Mouse (Mus musculus): ENCODE measurements at regions not wholly inside any gene's neighbourhood (a gene's known extent, or its start where the extent isn't known, plus 50 kb on each side); places are given as distances from the start of the nearest gene placed in this dataset.

DNA sequence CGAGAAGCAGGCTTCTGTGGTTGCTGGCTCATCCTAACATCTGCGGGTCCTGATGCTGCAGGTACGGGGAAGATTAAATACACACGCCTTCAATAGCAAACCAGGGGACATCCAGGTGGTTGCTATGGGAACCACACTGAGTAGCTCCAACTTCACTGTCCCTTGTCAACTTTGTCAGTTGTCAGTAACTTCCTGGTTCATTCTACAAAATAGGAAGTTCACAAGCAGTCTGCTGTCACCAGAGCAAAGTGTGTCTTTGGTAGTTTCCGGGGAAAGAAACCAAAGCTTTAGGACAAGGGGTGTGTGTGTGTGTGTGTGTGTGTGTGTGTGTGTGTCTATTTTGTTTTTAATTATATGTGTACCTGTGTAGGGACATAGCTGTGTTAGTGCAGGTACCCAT, 80.5 kb upstream of the Card11 start:
- WGBS, result 82% methylated on average over 5 of the region's 5 CpGs
- no peak for ATAC-seq (ENCODE audit: low FRiP score)
- no peak overlapping the region for H3K9ac ChIP-seq (ENCODE audit: low read depth, low read length)
- no peaks in the 10 kb centered on the region for H3K27me3 ChIP-seq (ENCODE audit: control insufficient read depth, insufficient read depth, low read length)
- no peak overlapping the region for H3K4me2 ChIP-seq (replicated peaks; ENCODE audit: low read depth, low read length)
- no peak overlapping the region for H3K4me3 ChIP-seq (ENCODE audit: low read depth, low read length)
- H3K27ac ChIP-seq (ENCODE audit: low read depth, low read length), result no peak overlapping the region
- no peaks in the 10 kb centered on the region for H3K9me3 ChIP-seq (ENCODE audit: control insufficient read depth, low read length)
- no peak for DNase-seq (ENCODE audit: low spot score)
- H3K4me1 ChIP-seq (replicated peaks; ENCODE audit: control insufficient read depth, insufficient read depth, low read length), result no peaks in the 10 kb centered on the region
- no peaks in the 10 kb centered on the region for H3K36me3 ChIP-seq (ENCODE audit: control insufficient read depth, insufficient read depth, low read length)

DNA sequence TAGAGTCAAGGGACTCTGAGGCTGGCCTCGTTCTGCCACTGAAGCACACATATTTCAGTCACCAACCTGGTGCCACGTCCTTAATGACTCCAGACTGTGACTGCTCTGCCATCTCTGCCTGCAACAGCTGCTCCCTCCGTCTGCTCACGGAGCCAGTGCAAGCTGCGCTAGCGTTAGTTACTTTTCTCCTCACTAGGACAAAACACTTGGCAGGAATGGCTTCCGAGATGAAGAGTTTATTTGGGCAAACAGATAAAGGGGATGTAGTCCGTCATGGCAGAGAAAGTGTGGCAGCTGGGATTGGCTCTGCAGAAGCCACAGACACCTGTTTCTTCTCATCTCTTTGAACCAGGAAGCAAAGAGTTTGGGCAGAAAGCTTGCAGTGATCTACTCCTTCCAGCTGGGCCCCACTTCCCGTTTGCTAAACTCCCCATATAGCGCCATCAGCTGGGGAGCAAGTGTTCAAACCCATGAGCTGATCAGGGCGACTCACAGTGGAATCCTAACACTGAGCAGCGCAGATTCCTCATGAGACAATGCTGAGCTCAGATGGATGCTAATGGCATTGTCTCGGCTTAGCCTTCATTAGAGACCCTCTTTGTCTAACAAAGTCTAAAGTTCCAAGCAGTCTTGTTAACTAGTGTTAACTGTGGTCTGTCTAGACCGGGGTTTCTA, 83.8 kb upstream of the Card11 start:
- H3K4me1 ChIP-seq (replicated peaks; ENCODE audit: control insufficient read depth, insufficient read depth, low read length), result no peaks in the 10 kb centered on the region
- no peak overlapping the region for H3K9ac ChIP-seq (ENCODE audit: low read depth, low read length)
- DNase-seq (ENCODE audit: low spot score) (no peak), ATAC-seq (ENCODE audit: low FRiP score) (no peak)
- H3K4me3 ChIP-seq (ENCODE audit: low read depth, low read length), result no peak overlapping the region
- H3K27ac ChIP-seq (ENCODE audit: low read depth, low read length), result no peak overlapping the region
- H3K4me2 ChIP-seq (replicated peaks; ENCODE audit: low read depth, low read length), result no peak overlapping the region
- 82% methylated on average over 14 of the region's 14 CpGs for WGBS
- no peaks in the 10 kb centered on the region for H3K36me3 ChIP-seq (ENCODE audit: control insufficient read depth, insufficient read depth, low read length)
- H3K27me3 ChIP-seq (ENCODE audit: control insufficient read depth, insufficient read depth, low read length), result no peaks in the 10 kb centered on the region
- H3K9me3 ChIP-seq (ENCODE audit: control insufficient read depth, low read length), result no peaks in the 10 kb centered on the region

DNA sequence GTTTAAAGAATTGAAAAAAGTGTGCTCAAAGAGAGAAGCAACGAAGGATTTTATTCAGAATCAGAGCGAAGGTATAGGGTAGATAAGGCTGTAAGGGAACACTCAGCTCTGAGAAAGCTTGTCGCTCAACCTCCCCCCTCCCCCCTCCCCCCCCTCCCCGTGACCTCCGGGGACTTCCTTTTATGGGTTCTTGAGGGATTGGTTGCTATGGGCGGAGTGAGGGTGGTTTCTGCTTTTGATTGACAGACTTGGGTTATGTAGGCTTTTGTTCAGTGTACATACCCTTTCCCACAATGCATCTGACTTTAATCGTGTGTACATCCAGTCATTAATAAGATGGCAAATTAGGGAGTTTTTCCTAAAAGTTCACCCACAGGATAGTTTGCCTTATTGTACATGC, 84.4 kb upstream of the Card11 start:
- Histone ChIP-seq H3K9ac (ENCODE audit: low read depth, low read length) (no peak overlapping the region), H3K4me2 (replicated peaks; ENCODE audit: low read depth, low read length) (no peak overlapping the region), H3K27me3 (ENCODE audit: control insufficient read depth, insufficient read depth, low read length) (no peaks in the 10 kb centered on the region), H3K9me3 (ENCODE audit: control insufficient read depth, low read length) (no peaks in the 10 kb centered on the region), H3K4me1 (replicated peaks; ENCODE audit: control insufficient read depth, insufficient read depth, low read length) (no peaks in the 10 kb centered on the region), H3K36me3 (ENCODE audit: control insufficient read depth, insufficient read depth, low read length) (no peaks in the 10 kb centered on the region), H3K27ac (ENCODE audit: low read depth, low read length) (no peak overlapping the region), H3K4me3 (ENCODE audit: low read depth, low read length) (no peak overlapping the region)
- ATAC-seq (ENCODE audit: low FRiP score) (peak; percentile 43; the same call in 1 of the 2 replicates), DNase-seq (ENCODE audit: low spot score) (peak; percentile 23)
- WGBS, result 62% methylated on average over 5 of the region's 7 CpGs

DNA sequence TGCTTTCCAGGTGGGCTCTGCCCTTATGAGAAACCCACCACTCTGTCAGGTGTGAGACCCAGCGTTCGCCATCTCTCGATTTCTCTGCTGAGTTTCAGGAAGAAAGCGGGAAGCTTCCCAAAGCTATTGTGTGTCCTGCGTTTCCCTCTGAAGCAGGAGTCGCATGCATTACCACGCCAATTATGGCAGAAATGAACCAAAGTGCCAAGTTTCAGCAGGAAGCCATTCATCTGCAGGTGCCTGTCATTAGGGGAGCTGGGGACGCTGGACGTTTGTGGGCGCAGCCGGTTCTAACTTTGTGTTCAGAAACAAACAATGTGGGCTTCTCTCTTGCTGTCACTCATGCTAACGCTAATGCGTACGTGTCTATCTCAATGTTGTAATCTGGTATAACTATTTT, 91.3 kb upstream of the Card11 start:
- H3K4me2 ChIP-seq (replicated peaks; ENCODE audit: low read depth, low read length), result no peak overlapping the region

DNA sequence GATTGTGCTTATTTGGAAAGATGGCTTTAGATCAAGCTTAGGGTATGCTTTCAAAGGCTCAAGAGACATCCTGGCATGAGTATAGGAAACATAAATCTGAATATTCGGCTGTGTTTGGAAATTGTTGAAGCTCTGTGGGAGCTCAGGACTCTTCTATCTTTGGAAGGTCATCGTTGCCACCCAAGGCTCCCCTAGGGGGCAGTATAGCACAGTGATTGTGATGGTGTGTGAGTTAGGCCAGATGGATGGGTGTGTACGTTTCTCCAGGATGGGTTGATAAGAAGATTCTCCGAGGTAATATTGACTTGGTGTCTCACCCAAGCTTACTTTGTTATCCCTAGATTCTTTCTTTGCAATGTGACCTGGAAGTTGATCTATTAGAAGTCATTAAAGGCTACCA, 93.3 kb upstream of the Card11 start:
- DNase-seq (ENCODE audit: low spot score), result peak; percentile 64

More for the DNA sequence above, 91.3 kb upstream of the Card11 start:
- no peak for DNase-seq (ENCODE audit: low spot score)
- H3K9me3 ChIP-seq (ENCODE audit: control insufficient read depth, low read length), result no peaks in the 10 kb centered on the region
- H3K36me3 ChIP-seq (ENCODE audit: control insufficient read depth, insufficient read depth, low read length), result no peaks in the 10 kb centered on the region
- whole genome bisulfite sequencing, result 51% methylated on average over 14 of the region's 14 CpGs
- no peaks in the 10 kb centered on the region for H3K4me1 ChIP-seq (replicated peaks; ENCODE audit: control insufficient read depth, insufficient read depth, low read length)
- no peak for ATAC-seq (ENCODE audit: low FRiP score)
- H3K27me3 ChIP-seq (ENCODE audit: control insufficient read depth, insufficient read depth, low read length), result no peaks in the 10 kb centered on the region
- no peak overlapping the region for H3K27ac ChIP-seq (ENCODE audit: low read depth, low read length)
- no peak overlapping the region for H3K4me3 ChIP-seq (ENCODE audit: low read depth, low read length)
- H3K9ac ChIP-seq (ENCODE audit: low read depth, low read length), result no peak overlapping the region

DNA sequence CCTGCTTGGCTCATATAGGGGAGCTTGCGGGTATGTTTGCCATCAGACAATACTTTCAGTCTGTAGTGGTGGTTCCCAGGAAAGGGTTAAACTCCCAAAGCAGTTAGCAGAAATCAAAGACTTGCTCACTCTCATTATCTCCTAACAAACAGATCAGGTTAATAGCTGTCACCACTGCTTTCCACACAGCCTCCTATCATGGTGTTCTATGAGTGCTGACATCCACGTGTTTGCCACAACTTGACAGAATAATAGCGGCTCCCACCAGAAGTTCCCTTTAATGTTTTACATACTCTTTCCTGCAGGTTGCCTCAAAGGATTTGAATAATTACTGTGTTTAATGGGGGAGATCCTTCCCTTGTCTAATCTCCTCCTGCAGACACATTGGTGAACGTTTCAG, 97.5 kb upstream of the Card11 start:
- Histone ChIP-seq H3K27me3 (ENCODE audit: control insufficient read depth, insufficient read depth, low read length) (no peaks in the 10 kb centered on the region), H3K9ac (ENCODE audit: low read depth, low read length) (no peak overlapping the region), H3K27ac (ENCODE audit: low read depth, low read length) (no peak overlapping the region), H3K9me3 (ENCODE audit: control insufficient read depth, low read length) (no peaks in the 10 kb centered on the region), H3K4me1 (replicated peaks; ENCODE audit: control insufficient read depth, insufficient read depth, low read length) (no peaks in the 10 kb centered on the region), H3K36me3 (ENCODE audit: control insufficient read depth, insufficient read depth, low read length) (no peaks in the 10 kb centered on the region), H3K4me3 (ENCODE audit: low read depth, low read length) (no peak overlapping the region), H3K4me2 (replicated peaks; ENCODE audit: low read depth, low read length) (no peak overlapping the region)
- ATAC-seq (ENCODE audit: low FRiP score) (no peak), DNase-seq (ENCODE audit: low spot score) (no peak)
- 79% methylated on average over 4 of the region's 4 CpGs for WGBS

More for the DNA sequence above, 93.3 kb upstream of the Card11 start:
- Histone ChIP-seq H3K4me2 (replicated peaks; ENCODE audit: low read depth, low read length) (no peak overlapping the region), H3K36me3 (ENCODE audit: control insufficient read depth, insufficient read depth, low read length) (no peaks in the 10 kb centered on the region), H3K27ac (ENCODE audit: low read depth, low read length) (no peak overlapping the region), H3K9ac (ENCODE audit: low read depth, low read length) (no peak overlapping the region), H3K9me3 (ENCODE audit: control insufficient read depth, low read length) (no peaks in the 10 kb centered on the region), H3K27me3 (ENCODE audit: control insufficient read depth, insufficient read depth, low read length) (no peaks in the 10 kb centered on the region), H3K4me1 (replicated peaks; ENCODE audit: control insufficient read depth, insufficient read depth, low read length) (no peaks in the 10 kb centered on the region), H3K4me3 (ENCODE audit: low read depth, low read length) (no peak overlapping the region)
- no peak for ATAC-seq (ENCODE audit: low FRiP score)
- 72% methylated on average over 4 of the region's 4 CpGs for WGBS

DNA sequence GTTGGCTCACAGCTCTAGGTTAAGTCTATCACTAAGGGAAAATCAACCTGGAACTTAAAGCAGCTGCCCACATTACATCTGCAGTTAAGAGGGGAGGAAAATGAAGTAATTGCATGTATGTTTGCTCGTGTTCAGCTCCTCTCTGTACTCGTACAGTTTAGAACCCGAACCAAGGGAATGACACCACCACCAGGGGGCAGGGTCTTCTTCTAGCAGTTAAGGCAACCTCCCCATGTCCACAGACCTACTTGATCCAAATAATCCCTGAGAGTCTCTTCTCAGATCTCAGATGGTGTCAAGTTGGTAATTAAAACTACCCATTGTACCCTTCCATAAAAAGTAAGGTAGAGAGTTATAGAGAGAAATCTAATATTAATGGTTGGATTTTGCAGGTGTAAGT, 111.3 kb upstream of the Card11 start:
- no peaks in the 10 kb centered on the region for H3K4me1 ChIP-seq (replicated peaks; ENCODE audit: control insufficient read depth, insufficient read depth, low read length)
- 89% methylated on average over 3 of the region's 3 CpGs for WGBS
- no peaks in the 10 kb centered on the region for H3K9me3 ChIP-seq (ENCODE audit: control insufficient read depth, low read length)
- DNase-seq (ENCODE audit: low spot score) (peak; percentile 21), ATAC-seq (ENCODE audit: low FRiP score) (no peak)
- H3K36me3 ChIP-seq (ENCODE audit: control insufficient read depth, insufficient read depth, low read length), result no peaks in the 10 kb centered on the region
- H3K27me3 ChIP-seq (ENCODE audit: control insufficient read depth, insufficient read depth, low read length), result no peaks in the 10 kb centered on the region
- H3K9ac ChIP-seq (ENCODE audit: low read depth, low read length), result no peak overlapping the region
- H3K27ac ChIP-seq (ENCODE audit: low read depth, low read length), result no peak overlapping the region
- no peak overlapping the region for H3K4me2 ChIP-seq (replicated peaks; ENCODE audit: low read depth, low read length)
- H3K4me3 ChIP-seq (ENCODE audit: low read depth, low read length), result no peak overlapping the region

DNA sequence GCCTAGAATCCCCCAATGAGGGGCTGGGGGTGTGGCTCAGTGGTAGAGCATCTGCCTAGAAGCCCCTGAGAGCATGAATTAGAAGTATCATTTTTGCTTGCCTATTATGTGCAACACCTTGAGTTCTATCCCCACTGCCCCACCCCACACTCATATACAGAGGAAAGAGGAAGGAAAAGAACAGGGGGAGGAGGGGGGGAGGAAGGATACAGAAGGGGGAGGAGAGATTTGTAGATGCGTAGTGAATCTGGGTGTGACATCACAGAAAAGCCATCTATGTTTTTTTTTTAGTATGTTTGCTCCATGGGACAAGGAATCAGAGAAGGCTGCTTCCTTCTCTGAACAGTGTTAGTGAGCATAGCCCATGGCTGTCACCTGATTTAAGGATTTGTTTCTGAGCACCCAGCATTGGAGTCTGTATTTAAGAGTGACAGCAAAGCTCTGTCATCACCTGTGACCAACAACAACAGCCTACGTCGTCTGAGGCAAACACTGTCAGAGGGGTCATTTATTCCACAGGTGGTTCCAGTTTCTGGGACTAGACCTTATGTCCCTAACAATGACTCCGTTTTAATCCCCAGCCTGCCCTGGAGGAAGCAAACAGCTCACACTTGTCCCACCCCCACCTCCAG, 115.0 kb upstream of the Card11 start:
- Histone ChIP-seq H3K9ac (ENCODE audit: low read depth, low read length) (no peak overlapping the region), H3K27ac (ENCODE audit: low read depth, low read length) (no peak overlapping the region), H3K27me3 (ENCODE audit: control insufficient read depth, insufficient read depth, low read length) (no peaks in the 10 kb centered on the region), H3K4me1 (replicated peaks; ENCODE audit: control insufficient read depth, insufficient read depth, low read length) (no peaks in the 10 kb centered on the region), H3K9me3 (ENCODE audit: control insufficient read depth, low read length) (no peaks in the 10 kb centered on the region), H3K4me2 (replicated peaks; ENCODE audit: low read depth, low read length) (no peak overlapping the region), H3K4me3 (ENCODE audit: low read depth, low read length) (no peak overlapping the region), H3K36me3 (ENCODE audit: control insufficient read depth, insufficient read depth, low read length) (no peaks in the 10 kb centered on the region)
- no peak for ATAC-seq (ENCODE audit: low FRiP score)
- DNase-seq (ENCODE audit: low spot score), result no peak
- WGBS, result 74% methylated on average over 4 of the region's 4 CpGs

DNA sequence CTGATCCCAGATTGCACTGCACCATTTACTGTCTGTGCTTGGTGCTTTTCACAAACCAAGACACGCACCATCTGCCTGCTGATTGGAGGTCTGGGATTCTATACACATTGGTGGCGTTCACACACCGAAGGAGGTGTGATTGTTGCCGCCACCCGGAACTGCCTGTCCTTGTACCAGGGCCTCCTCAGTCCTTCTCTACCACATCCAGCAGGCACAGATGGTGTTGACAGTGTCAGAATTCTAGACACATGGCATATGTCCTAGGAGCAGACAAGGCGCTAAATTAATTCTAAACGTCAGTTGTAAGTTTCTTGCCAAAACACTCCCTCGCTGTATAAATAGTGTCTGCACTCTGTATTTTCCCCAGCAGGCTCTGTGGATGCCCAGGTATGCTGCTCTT, 115.6 kb upstream of the Card11 start:
- Histone ChIP-seq H3K27ac (ENCODE audit: low read depth, low read length) (no peak overlapping the region), H3K4me3 (ENCODE audit: low read depth, low read length) (no peak overlapping the region), H3K36me3 (ENCODE audit: control insufficient read depth, insufficient read depth, low read length) (no peaks in the 10 kb centered on the region), H3K9me3 (ENCODE audit: control insufficient read depth, low read length) (no peaks in the 10 kb centered on the region), H3K9ac (ENCODE audit: low read depth, low read length) (no peak overlapping the region), H3K4me2 (replicated peaks; ENCODE audit: low read depth, low read length) (no peak overlapping the region), H3K27me3 (ENCODE audit: control insufficient read depth, insufficient read depth, low read length) (no peaks in the 10 kb centered on the region), H3K4me1 (replicated peaks; ENCODE audit: control insufficient read depth, insufficient read depth, low read length) (no peaks in the 10 kb centered on the region)
- 80% methylated on average over 8 of the region's 8 CpGs for WGBS
- ATAC-seq (ENCODE audit: low FRiP score), result no peak
- DNase-seq (ENCODE audit: low spot score), result no peak

Data from hindbrain, embryonic 11.5 days (tissue).